Mouse (Mus musculus) intestine, embryonic 15.5 days (tissue): ENCODE measurements at regions not wholly inside any gene's neighbourhood (a gene's known extent, or its start where the extent isn't known, plus 50 kb on each side); places are given as distances from the start of the nearest gene placed in this dataset.

Experiments
- ATAC-seq: fragments of 200-750 bp; cut with Nextera tagmentation; 2 replicates; pipeline ENCODE4 v1.8.0; 2017; ENCODE audit warnings: moderate TSS enrichment, moderate library complexity
- H3K27ac ChIP-seq: fragments of 300-500 bp; sonication (generic); 2 replicates; pipeline ENCODE4 v1.5.1; 2015; ENCODE audit warnings: mild to moderate bottlenecking, inconsistent platforms
- H3K27me3 ChIP-seq: fragments of 300-500 bp; sonication (generic); replicated peaks from 2 replicates; pipeline ENCODE4 v1.6.1; 2015; ENCODE audit warnings: inconsistent platforms
- H3K36me3 ChIP-seq: fragments of 300-500 bp; sonication (generic); 2 replicates; pipeline ENCODE4 v1.6.1; 2015; ENCODE audit warnings: inconsistent platforms
- H3K4me1 ChIP-seq: fragments of 300-500 bp; sonication (generic); replicated peaks from 2 replicates; pipeline ENCODE4 v1.6.1; 2015; ENCODE audit warnings: inconsistent platforms
- H3K4me2 ChIP-seq: fragments of 300-500 bp; sonication (generic); replicated peaks from 2 replicates; pipeline ENCODE4 v1.6.1; 2015; ENCODE audit warnings: mild to moderate bottlenecking, inconsistent platforms
- H3K4me3 ChIP-seq: fragments of 300-500 bp; sonication (generic); replicated peaks from 2 replicates; pipeline ENCODE4 v1.5.1; 2015; ENCODE audit warnings: inconsistent platforms
- H3K9ac ChIP-seq: fragments of 300-500 bp; sonication (generic); 2 replicates; pipeline ENCODE4 v1.6.1; 2015; ENCODE audit warnings: inconsistent platforms
- H3K9me3 ChIP-seq: fragments of 300-500 bp; sonication (generic); 2 replicates; pipeline ENCODE4 v1.6.1; 2016; ENCODE audit warnings: inconsistent platforms
- WGBS: fragments of 180-500 bp; shearing (Covaris S2); methylation state at CpG from one replicate; pipeline ENCODE4 v1.1.7; 2015; 5-methylcytosine and 5-hydroxymethylcytosine counted together

DNA sequence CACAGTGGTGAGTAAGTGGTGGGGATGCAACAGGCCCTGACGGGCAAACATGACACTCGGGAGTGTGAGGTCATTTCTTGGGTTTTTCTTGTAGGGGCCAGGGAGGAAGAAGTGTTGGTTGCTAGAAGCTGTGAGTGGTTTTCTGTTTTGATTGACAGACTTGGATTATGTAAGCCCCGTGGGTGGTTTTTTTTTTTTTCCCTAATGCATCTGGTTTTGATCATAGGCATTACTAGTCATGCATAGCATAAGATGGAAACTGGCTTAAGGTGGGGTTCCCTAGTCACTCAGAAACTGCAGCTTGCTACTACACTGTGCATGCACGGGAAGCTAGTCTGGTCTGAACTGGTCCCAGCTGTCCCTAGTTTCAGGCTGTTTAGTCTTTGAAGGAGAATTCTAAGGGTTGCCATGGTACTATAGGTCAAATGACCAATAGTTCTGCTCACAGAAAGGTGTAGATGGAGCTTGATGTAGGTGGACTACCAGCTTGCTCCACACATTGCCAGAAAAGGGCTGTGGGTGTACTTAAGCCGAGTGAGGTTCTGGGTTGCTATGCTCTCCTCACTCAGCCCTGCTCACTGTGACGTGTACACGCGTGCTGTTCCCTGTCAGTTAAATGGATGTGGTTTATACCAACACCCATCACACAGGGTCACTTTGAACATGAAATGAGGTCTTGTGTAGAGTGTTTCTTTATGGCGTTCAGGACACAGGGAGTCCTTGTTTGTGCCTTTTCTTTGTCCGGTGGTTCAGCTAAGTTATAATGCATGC lies 301.9 kb downstream of the Fut8 start:
- Histone ChIP-seq H3K9ac (no peak overlapping the region), H3K4me2 (no peak overlapping the region), H3K9me3 (no peaks in the 10 kb centered on the region), H3K36me3 (no peaks in the 10 kb centered on the region), H3K27me3 (no peaks in the 10 kb centered on the region), H3K27ac (no peak overlapping the region), H3K4me3 (no peak overlapping the region), H3K4me1 (no peaks in the 10 kb centered on the region)
- WGBS: 83% methylated on average over 10 of the region's 10 CpGs
- ATAC-seq: no peak

DNA sequence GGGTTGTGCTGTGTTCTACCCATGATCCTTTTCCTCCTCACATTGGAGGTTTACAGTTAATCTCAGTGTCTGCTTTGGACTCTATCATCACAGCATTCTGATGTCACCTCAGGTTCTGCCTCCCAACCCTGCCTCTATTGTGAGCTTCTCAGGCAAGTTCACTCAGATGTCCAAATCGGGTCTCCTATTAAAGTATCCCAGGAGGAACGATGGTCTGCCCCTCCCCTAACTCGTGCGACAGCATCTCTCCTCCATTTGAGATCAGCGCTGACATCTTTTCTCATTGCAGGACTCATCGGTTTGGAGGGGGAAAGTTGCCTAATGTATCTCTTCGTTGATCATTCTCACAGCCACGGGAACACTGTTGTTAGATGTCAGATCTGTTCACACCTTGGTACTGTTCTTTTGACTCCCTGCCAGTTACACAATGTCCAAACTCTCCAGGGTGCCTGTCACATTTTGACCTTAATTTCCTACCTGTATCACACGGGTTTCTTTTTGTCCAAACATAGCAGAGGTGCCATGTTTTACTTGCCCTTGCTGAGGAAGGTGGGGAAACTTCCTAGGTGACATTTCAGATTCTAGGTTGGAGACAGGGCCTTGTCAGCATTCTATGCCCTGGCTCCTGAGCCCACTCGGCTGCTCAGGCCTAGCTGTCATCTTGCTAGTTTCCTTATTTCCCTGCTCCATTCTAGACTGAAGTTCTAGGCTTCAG lies 303.3 kb downstream of the Fut8 start:
- ATAC-seq: no peak
- no peaks in the 10 kb centered on the region for H3K9me3 ChIP-seq
- H3K4me2 ChIP-seq: no peak overlapping the region
- no peaks in the 10 kb centered on the region for H3K36me3 ChIP-seq
- no peak overlapping the region for H3K4me3 ChIP-seq
- no peaks in the 10 kb centered on the region for H3K27me3 ChIP-seq
- no peaks in the 10 kb centered on the region for H3K4me1 ChIP-seq
- H3K27ac ChIP-seq: no peak overlapping the region
- WGBS: 80% methylated on average over 10 of the region's 10 CpGs
- no peak overlapping the region for H3K9ac ChIP-seq

DNA sequence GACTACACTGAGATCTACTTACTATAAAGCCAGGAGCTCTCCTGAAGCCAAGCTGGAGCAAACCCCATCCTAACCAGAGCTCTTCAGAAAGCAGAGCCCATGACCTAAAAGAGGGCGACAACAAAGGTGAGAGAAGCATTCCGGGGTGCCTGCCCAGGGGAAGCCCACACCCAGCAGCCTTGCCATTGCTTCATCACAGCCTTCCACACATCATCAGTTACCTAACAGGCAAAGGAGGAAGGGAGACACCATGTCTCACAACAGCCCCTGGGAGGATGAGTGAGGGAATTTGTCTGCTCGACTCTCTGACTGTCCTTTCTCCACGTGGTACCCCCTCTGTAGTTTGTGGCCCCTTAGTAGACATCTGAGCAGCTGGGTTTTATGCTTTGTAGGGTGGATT lies 303.9 kb downstream of the Fut8 start:
- no peak overlapping the region for H3K9ac ChIP-seq
- no peak for ATAC-seq
- WGBS: 79% methylated on average over 4 of the region's 4 CpGs
- H3K4me2 ChIP-seq: no peak overlapping the region
- no peak overlapping the region for H3K4me3 ChIP-seq
- H3K36me3 ChIP-seq: no peaks in the 10 kb centered on the region
- no peak overlapping the region for H3K27ac ChIP-seq
- H3K9me3 ChIP-seq: no peaks in the 10 kb centered on the region
- no peaks in the 10 kb centered on the region for H3K4me1 ChIP-seq
- no peaks in the 10 kb centered on the region for H3K27me3 ChIP-seq

DNA sequence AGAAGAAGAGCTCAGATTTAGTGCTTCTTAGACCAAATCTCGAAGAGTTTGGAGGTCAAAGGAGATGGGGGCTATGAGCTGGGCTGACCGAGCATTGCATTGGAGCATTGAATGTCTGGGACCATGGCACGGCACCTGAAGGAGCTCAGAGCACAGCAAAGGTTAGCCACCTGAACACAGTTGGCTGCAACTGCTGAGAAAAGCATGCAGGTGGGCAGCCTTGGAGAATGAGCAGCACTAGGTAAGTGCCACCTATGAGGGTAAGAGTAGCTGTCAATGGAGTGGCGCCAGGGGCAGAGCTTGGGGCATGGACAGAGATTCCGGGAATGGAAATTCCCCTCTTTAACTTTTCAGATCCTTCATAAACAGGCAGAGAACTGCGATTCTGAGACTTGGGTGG lies 305.7 kb downstream of the Fut8 start:
- Histone ChIP-seq H3K27me3 (no peaks in the 10 kb centered on the region), H3K9me3 (no peaks in the 10 kb centered on the region), H3K9ac (no peak overlapping the region), H3K4me2 (no peak overlapping the region), H3K27ac (no peak overlapping the region), H3K36me3 (no peaks in the 10 kb centered on the region), H3K4me3 (no peak overlapping the region), H3K4me1 (no peaks in the 10 kb centered on the region)
- no peak for ATAC-seq
- WGBS: 88% methylated on average over 6 of the region's 6 CpGs

GRCm38 (mm10) chr12:77546165-77546564 lies 308.2 kb downstream of the Fut8 start:
- no peak for ATAC-seq
- Histone ChIP-seq H3K27ac (no peak overlapping the region), H3K4me3 (no peak overlapping the region), H3K27me3 (no peaks in the 10 kb centered on the region), H3K36me3 (no peaks in the 10 kb centered on the region), H3K4me1 (no peaks in the 10 kb centered on the region), H3K4me2 (no peak overlapping the region), H3K9ac (no peak overlapping the region), H3K9me3 (no peaks in the 10 kb centered on the region)
- 74% methylated on average over 2 of the region's 2 CpGs for WGBS

DNA sequence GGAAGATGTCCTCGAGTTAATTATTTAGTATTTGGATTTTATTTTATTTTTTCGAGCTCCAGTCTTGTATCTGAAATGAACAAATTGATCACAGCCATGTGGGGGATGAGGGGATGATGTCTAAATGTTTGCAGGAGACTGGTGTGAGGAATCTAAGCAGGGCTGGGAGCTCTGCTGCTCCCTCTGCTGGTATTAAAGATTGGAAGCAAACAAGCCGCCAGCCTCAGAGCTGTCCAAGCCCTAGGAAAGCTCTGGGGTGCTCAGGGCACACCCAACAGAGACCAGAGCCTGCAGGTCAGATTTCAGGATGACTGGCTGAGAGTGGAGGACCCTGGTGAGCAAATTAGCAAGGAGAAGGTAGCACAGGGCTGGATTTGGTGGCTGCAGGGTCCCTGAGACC lies 330.4 kb downstream of the Fut8 start:
- ATAC-seq: no peak
- Histone ChIP-seq H3K36me3 (no peaks in the 10 kb centered on the region), H3K9me3 (no peaks in the 10 kb centered on the region), H3K4me1 (no peaks in the 10 kb centered on the region), H3K4me2 (no peak overlapping the region), H3K27me3 (no peaks in the 10 kb centered on the region), H3K27ac (no peak overlapping the region), H3K4me3 (no peak overlapping the region), H3K9ac (no peak overlapping the region)
- 9% methylated on average over 3 of the region's 3 CpGs for WGBS

DNA sequence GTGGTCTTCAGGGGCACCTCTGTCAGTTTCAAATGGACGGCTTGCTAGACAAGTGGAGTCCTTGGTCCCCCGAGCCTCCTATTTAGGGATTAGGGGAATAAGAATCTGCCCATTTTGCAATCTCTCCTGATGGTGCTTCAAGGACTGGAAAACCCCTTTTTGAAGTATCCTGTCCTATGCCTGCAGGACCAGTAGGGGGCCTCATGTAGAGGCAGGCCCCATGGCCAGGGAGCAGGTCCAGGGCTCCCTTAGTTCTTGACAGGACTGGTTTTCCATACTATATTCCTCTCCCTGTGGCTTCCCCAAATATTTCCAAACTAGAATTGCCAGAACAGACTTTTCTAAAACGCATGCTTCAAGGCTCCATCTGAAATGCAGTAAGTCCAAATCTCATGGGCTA lies 332.6 kb downstream of the Fut8 start:
- Histone ChIP-seq H3K9ac (no peak overlapping the region), H3K9me3 (no peaks in the 10 kb centered on the region), H3K27ac (no peak overlapping the region), H3K36me3 (no peaks in the 10 kb centered on the region), H3K4me2 (no peak overlapping the region), H3K4me1 (no peaks in the 10 kb centered on the region), H3K27me3 (no peaks in the 10 kb centered on the region), H3K4me3 (no peak overlapping the region)
- WGBS: 89% methylated on average over 3 of the region's 3 CpGs
- ATAC-seq: no peak

DNA sequence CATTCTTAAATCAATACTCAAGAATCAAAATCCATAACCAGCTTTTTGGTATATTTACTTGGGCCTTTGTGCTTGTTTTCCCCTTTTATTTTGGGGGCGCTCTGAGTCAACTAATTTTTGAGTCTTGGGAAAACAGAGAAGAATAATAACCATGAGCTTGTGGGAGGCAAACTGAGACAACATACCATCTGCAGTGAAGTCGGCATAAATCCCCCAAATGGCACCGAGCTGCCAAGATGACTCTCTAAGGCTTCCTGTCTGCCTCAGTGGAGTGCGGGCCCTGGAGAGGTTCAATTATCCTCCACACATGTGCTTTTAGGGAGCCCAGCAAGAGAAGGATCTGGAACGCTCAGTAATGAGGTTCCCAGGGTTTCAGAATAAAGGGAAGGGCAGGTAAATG lies 333.1 kb downstream of the Fut8 start:
- H3K9ac ChIP-seq: no peak overlapping the region
- 85% methylated on average over 5 of the region's 5 CpGs for WGBS
- no peaks in the 10 kb centered on the region for H3K36me3 ChIP-seq
- H3K9me3 ChIP-seq: no peaks in the 10 kb centered on the region
- no peak overlapping the region for H3K4me3 ChIP-seq
- no peak overlapping the region for H3K4me2 ChIP-seq
- H3K27me3 ChIP-seq: no peaks in the 10 kb centered on the region
- H3K27ac ChIP-seq: no peak overlapping the region
- no peaks in the 10 kb centered on the region for H3K4me1 ChIP-seq
- no peak for ATAC-seq

GRCm38 (mm10) chr12:77575046-77575445 lies 337.1 kb downstream of the Fut8 start:
- ATAC-seq: no peak
- H3K36me3 ChIP-seq: no peaks in the 10 kb centered on the region
- H3K9me3 ChIP-seq: no peaks in the 10 kb centered on the region
- no peaks in the 10 kb centered on the region for H3K27me3 ChIP-seq
- 60% methylated on average over 3 of the region's 3 CpGs for WGBS
- H3K9ac ChIP-seq: no peak overlapping the region
- H3K4me1 ChIP-seq: no peaks in the 10 kb centered on the region
- H3K4me3 ChIP-seq: no peak overlapping the region
- H3K27ac ChIP-seq: no peak overlapping the region
- no peak overlapping the region for H3K4me2 ChIP-seq

GRCm38 (mm10) chr12:77588297-77588696 lies 350.4 kb downstream of the Fut8 start:
- H3K9me3 ChIP-seq: no peaks in the 10 kb centered on the region
- H3K4me2 ChIP-seq: no peak overlapping the region
- no peak overlapping the region for H3K9ac ChIP-seq
- H3K36me3 ChIP-seq: no peaks in the 10 kb centered on the region
- no peaks in the 10 kb centered on the region for H3K4me1 ChIP-seq
- ATAC-seq: no peak
- WGBS: 85% methylated on average over 2 of the region's 2 CpGs
- no peak overlapping the region for H3K27ac ChIP-seq
- no peak overlapping the region for H3K4me3 ChIP-seq
- H3K27me3 ChIP-seq: no peaks in the 10 kb centered on the region

- ATAC-seq: no peak
- no peaks in the 10 kb centered on the region for H3K9me3 ChIP-seq
- WGBS: 77% methylated on average over 5 of the region's 5 CpGs
- H3K4me3 ChIP-seq: no peak overlapping the region
- no peak overlapping the region for H3K27ac ChIP-seq
- no peaks in the 10 kb centered on the region for H3K4me1 ChIP-seq
- H3K4me2 ChIP-seq: no peak overlapping the region
- H3K9ac ChIP-seq: no peak overlapping the region
- H3K36me3 ChIP-seq: no peaks in the 10 kb centered on the region
- H3K27me3 ChIP-seq: no peaks in the 10 kb centered on the region
Observed at GRCm38 (mm10) chr12:77589416-77589815, 351.5 kb downstream of the Fut8 start.

- 97% methylated on average over 1 of the region's 1 CpGs for WGBS
- H3K4me3 ChIP-seq: no peak overlapping the region
- H3K9ac ChIP-seq: no peak overlapping the region
- H3K27me3 ChIP-seq: no peaks in the 10 kb centered on the region
- no peaks in the 10 kb centered on the region for H3K9me3 ChIP-seq
- H3K4me1 ChIP-seq: peaks cover 5% of the 10 kb centered on the region; the same call in 1 of the 2 replicates
- H3K36me3 ChIP-seq: no peaks in the 10 kb centered on the region
- H3K4me2 ChIP-seq: no peak overlapping the region
- ATAC-seq: no peak
- H3K27ac ChIP-seq: no peak overlapping the region
Observed at GRCm38 (mm10) chr12:77594092-77594491, 356.2 kb downstream of the Fut8 start.

DNA sequence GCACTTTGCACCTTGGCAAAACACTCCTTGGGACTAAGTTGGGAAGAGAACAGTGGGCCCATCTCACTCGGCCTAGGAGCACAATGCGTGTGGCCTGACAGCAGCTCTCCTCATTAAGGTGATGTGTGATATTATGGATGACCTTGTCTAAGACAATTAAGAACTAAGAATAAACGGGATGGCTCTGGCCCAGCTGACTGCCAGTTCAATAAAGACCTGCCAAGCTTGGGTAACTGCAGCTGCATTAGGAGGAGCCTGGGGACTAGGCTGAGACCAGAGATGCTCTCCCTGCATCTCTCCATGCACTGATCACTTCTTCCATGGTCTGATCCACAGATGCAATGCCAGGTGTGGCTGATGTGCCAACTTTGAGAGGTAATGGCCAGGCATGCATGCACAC lies 356.7 kb downstream of the Fut8 start:
- Histone ChIP-seq H3K4me1 (peaks cover 8% of the 10 kb centered on the region; the same call in 1 of the 2 replicates), H3K4me3 (no peak overlapping the region), H3K4me2 (no peak overlapping the region), H3K27ac (no peak overlapping the region), H3K9ac (no peak overlapping the region), H3K27me3 (no peaks in the 10 kb centered on the region), H3K9me3 (no peaks in the 10 kb centered on the region), H3K36me3 (no peaks in the 10 kb centered on the region)
- WGBS: 76% methylated on average over 3 of the region's 3 CpGs
- no peak for ATAC-seq
